Mouse (Mus musculus) heart, adult 9 months (tissue): ENCODE measurements around the gene Atrx.
A peak's percentile ranks its signal among the peaks of the same experiment; 100 is the strongest.
"Not testable (repeated sequence)": the region's sequence is repeated elsewhere in the genome, so short reads cannot be mapped to it uniquely, and the experiment has no call there.

Source experiments
- DNase-seq, 2 experiments: peaks; one replicate each; pipeline ENCODE4 v3.0.0; 2022; ENCODE audit warnings: low spot score in 2 of 2

The Atrx gene

DNA sequence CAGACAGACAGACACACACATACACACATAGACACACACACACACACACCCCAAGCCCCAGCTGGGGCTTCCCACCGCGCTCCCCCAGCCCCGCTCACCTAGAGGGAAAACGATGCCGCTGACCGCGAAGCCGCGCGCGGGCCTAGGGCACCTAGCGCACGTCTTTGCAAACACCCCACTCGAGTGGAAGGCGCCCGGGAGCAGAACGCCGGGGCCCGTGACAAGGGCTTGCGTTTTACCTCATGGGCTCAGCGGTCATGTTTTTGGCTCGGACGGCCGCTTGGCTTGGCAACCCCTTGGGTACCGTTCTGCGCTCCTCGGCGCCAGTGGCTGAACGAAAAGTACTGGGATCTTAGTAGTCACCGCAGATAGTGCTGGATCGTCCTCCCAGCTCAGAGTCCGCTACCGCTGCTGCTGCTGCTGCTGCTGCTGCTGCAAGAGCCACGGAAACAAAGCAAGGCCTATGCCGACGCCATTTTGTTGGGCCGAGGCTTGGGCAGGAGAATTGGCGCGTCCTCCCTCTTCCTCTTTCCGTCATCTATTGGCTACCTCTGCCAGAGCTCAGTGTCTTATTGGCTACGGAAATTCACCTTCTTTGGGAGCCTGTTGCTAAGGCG is at the start of gene Atrx:
Gene Atrx, minus strand, starts transcription at position 543 of the 617 bp plus-strand sequence.
- DNase-seq, result peak; percentile 73 to 84

- DNase-seq, result not testable (repeated sequence)
Observed at GRCm38 (mm10) chrX:105957091-105957490, 27.9 kb upstream of the Atrx start.

GRCm38 (mm10) chrX:105953999-105954398 is 24.8 kb upstream of the Atrx start:
- DNase-seq, result no peak

- DNase-seq, result no peak
Observed at GRCm38 (mm10) chrX:105946357-105946756, 17.2 kb upstream of the Atrx start.

GRCm38 (mm10) chrX:105939245-105939644 is 10.0 kb upstream of the Atrx start:
- DNase-seq, result no peak

GRCm38 (mm10) chrX:105937736-105938135 is 8.5 kb upstream of the Atrx start:
- no peak for DNase-seq

DNA sequence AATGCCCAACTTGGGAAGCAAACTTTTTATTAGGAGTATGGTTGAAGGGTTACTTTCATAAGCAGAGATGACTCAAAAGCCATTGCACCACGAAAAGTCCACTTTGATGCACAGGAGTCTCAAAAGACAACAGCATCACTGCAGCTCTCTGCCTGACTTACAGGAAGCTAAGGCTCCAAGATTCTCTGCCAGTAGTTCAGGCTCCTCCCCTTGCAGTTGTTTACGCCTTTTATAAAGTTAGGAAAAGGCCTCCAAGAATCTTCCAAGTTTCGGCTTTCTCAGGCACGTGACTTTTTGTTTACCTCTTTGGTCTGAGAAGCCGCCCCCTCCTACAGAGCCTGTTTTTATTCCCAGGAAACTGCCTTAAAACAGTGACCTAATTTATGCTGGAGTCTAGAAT is 5.1 kb upstream of the Atrx start:
- DNase-seq, result peak; percentile 28 to 49

DNA sequence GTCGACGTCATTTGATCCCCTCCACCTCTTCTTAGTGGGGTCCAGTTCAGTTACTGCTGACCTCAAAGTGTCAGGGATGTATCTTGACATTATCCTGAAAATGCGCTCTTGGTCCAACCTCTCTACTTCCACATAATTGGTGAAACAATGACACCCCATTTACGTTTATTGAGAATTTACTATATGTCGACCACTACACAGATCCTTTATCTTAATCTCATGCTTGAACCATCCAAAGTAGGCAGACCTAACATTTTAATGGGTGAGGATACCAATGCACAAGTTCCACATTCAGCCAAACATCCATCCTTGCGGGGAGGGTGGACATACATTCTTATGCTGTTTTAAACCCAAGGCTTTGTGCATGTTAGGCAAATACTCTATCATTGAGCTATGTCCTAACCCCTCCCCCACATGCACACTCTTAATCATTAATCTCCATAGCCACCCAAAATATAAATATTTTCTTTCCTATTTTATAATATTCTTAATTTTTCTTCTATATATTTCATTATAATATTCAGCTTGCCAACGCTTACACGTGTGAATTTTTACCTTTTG is 355 bp upstream of the Atrx start:
- DNase-seq, result no peak

- peak; percentile 10 to 24 for DNase-seq
Observed at GRCm38 (mm10) chrX:105927941-105928860, 1.0 kb downstream of the Atrx start.

- peak; percentile 13 to 27 for DNase-seq
Observed at GRCm38 (mm10) chrX:105926121-105926735, 3.0 kb downstream of the Atrx start.

- no peak for DNase-seq
Observed at GRCm38 (mm10) chrX:105924326-105925070, 4.7 kb downstream of the Atrx start.

- no peak for DNase-seq
Observed at GRCm38 (mm10) chrX:105923896-105924295, 5.3 kb downstream of the Atrx start.

- not testable (repeated sequence) for DNase-seq
Observed at GRCm38 (mm10) chrX:105922986-105923385, 6.2 kb downstream of the Atrx start.

DNA sequence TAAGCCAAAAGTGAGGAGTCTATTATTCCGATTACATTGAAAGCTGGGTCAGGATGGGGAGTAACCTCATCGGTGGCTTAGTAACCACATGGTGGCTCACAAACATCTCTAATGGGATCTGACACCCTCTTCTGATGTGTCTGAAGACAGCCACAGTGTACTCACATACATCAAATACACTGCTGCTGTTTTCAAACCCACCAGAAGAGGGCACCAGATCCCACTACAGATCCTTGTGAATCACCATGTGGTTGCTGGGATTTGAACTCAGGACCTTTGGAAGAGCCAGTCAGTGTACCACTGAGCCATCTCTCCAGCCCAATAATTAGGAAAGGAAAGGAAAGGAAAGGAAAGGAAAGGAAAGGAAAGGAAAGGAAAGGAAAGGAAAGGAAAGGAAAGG is 7.8 kb downstream of the Atrx start:
- DNase-seq, result no peak

- DNase-seq, result no peak
Observed at GRCm38 (mm10) chrX:105911728-105912127, 17.5 kb downstream of the Atrx start.

GRCm38 (mm10) chrX:105901611-105902010 is 27.6 kb downstream of the Atrx start:
- no peak for DNase-seq

GRCm38 (mm10) chrX:105886921-105887320 is 42.3 kb downstream of the Atrx start:
- DNase-seq, result no peak

- DNase-seq, result peak in 1 of 2 experiments; percentile 5
Observed at GRCm38 (mm10) chrX:105864367-105864766, 64.8 kb downstream of the Atrx start.

- DNase-seq, result no peak
Observed at GRCm38 (mm10) chrX:105824462-105824861, 104.7 kb downstream of the Atrx start.

DNA sequence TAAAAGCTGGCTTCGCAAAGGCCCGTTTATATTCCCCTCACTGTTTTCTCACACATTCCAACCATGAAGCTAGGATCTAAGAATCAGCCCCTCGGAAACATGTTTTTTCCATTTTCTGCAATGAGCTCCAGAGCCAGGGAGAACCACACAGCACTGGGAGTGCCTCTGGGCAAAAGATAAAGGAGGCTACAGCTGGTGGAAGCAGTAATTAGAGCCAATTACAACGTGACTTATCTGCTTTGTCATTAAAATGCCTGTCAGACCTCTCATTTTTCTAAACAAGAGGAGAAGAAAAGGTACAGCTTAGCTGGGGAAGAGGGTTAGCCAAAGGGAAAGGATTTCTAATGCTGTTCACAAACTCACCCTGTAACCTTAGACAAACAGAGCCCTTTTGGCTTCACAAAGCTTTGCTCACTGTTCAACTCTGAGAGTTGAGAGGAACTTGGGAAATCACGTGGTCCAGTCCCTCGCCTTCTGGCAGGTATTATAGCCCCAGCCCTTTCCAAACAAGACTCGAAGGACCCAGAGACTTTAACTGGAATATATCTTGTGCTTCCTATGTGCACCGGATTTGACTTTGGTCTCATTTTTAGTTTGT is 134.3 kb downstream of the Atrx start:
- no peak for DNase-seq

DNA sequence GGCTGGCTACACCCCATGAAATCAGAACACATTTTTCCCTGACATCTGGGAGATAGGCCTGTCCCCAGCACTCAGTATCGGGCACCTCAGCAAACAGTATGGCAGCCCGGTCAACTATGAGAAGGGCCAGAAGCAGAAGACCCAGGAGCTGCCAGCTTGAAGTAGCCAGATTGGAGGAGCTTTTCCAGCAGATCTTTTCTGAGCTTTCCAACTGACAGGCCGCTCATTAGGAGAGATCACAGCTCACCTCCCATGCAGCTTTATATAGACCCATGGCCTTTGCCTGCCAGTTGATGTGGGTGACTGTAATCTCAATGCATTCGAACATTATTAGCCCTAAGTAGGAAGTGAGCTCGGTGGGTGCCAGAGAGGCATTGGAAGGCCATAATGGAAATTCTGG is 155.9 kb downstream of the Atrx start:
- DNase-seq, result peak; percentile 42 to 62
